Mouse (Mus musculus) intestine, postnatal 0 days (tissue): ENCODE measurements at regions not wholly inside any gene's neighbourhood (a gene's known extent, or its start where the extent isn't known, plus 50 kb on each side); places are given as distances from the start of the nearest gene placed in this dataset.

Experiments
- ATAC-seq: fragments of 200-750 bp; cut with Nextera tagmentation; 2 replicates; pipeline ENCODE4 v1.8.0; 2017; ENCODE audit warnings: mild to moderate bottlenecking, moderate TSS enrichment, moderate library complexity
- H3K27ac ChIP-seq: fragments of 300-500 bp; sonication (generic); 2 replicates; pipeline ENCODE4 v1.5.1; 2014; ENCODE audit warnings: mild to moderate bottlenecking, low read depth, low read length, moderate library complexity
- H3K27me3 ChIP-seq: fragments of 300-500 bp; sonication (generic); replicated peaks from 2 replicates; pipeline ENCODE4 v1.6.1; 2014; ENCODE audit warnings: low read length, mixed read lengths; ENCODE audit not compliant: control insufficient read depth, insufficient read depth
- H3K36me3 ChIP-seq: fragments of 300-500 bp; sonication (generic); 2 replicates; pipeline ENCODE4 v1.6.1; 2014; ENCODE audit warnings: mild to moderate bottlenecking, moderate library complexity; ENCODE audit not compliant: control insufficient read depth, insufficient read depth
- H3K4me1 ChIP-seq: fragments of 300-500 bp; sonication (generic); replicated peaks from 2 replicates; pipeline ENCODE4 v1.6.1; 2014; ENCODE audit warnings: antibody characterized with exemption, low read length, mixed read lengths; ENCODE audit not compliant: control insufficient read depth, insufficient read depth
- H3K4me2 ChIP-seq: fragments of 300-500 bp; sonication (generic); replicated peaks from 2 replicates; pipeline ENCODE4 v1.6.1; 2014; ENCODE audit warnings: low read depth, mild to moderate bottlenecking, moderate library complexity
- H3K4me3 ChIP-seq: fragments of 300-500 bp; sonication (generic); 2 replicates; pipeline ENCODE4 v1.5.1; 2014; ENCODE audit warnings: low read depth, low read length
- H3K9ac ChIP-seq: fragments of 300-500 bp; sonication (generic); 2 replicates; pipeline ENCODE4 v1.6.1; 2014; ENCODE audit warnings: mild to moderate bottlenecking, low read depth, low read length
- H3K9me3 ChIP-seq: fragments of 300-500 bp; sonication (generic); 2 replicates; pipeline ENCODE4 v1.6.1; 2016; ENCODE audit warnings: mixed run types; ENCODE audit not compliant: control insufficient read depth
- CTCF ChIP-seq: sonication (generic); IDR thresholded peaks from 2 replicates; pipeline ENCODE4 v1.5.1; 2016; ENCODE audit warnings: low read depth, mild to moderate bottlenecking, control low read depth, antibody characterized with exemption, moderate library complexity
- WGBS: fragments of 180-500 bp; shearing (Covaris S2); extraction: QIAGEN DNeasy Blood & Tissue Kit; methylation state at CpG from one replicate; pipeline ENCODE4 v1.1.7; 2014; 5-methylcytosine and 5-hydroxymethylcytosine counted together

DNA sequence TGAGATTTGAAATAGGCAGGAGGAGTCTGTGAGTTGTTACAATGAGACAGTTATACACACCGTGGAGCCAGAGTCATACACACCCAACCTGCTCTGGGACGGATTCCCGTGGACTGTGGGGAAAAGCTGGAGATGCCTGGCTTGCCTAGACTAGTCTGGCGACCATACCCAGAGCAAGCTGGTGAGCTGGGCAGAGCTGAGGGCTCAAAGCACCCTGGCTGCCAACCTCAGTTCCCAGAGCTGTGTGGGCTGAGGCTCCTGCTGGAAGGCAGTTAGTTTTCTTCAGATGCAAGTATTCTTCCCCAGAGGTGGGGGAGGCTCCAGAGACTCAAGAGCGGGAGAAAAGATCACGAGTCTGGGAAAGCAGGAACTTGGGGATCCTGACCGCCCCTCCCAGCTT, 247.9 kb upstream of the Stt3b start:
- Histone ChIP-seq H3K36me3 (no peaks in the 10 kb centered on the region), H3K9me3 (no peaks in the 10 kb centered on the region), H3K4me2 (no peak overlapping the region), H3K9ac (no peak overlapping the region), H3K27ac (no peak overlapping the region), H3K27me3 (no peaks in the 10 kb centered on the region), H3K4me3 (no peak overlapping the region), H3K4me1 (no peaks in the 10 kb centered on the region)
- TF ChIP-seq CTCF: no peak
- whole genome bisulfite sequencing: 87% methylated on average over 7 of the region's 7 CpGs
- ATAC-seq: no peak

DNA sequence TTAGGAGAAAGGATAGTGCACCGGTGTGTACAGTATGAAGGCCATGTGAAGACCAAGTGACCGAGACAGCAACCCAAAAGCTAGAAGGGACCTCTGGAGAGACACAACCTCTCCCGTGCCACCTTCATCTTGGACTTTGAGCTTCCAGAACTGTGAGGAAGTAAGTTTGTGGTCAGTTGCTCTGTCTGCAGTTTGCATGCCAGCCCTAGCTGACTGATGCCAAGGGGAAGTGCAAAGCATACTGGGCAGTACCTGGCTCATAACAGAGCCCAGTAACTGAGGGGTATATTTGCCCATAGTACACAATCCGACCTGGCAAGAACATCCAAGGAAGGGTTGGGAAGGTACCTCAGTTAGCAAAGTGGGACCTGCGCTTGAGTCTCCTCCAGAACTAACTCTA, 249.3 kb upstream of the Stt3b start:
- no peak overlapping the region for H3K9ac ChIP-seq
- ATAC-seq: no peak
- no peaks in the 10 kb centered on the region for H3K9me3 ChIP-seq
- H3K4me3 ChIP-seq: no peak overlapping the region
- no peaks in the 10 kb centered on the region for H3K4me1 ChIP-seq
- TF ChIP-seq CTCF: no peak
- no peaks in the 10 kb centered on the region for H3K27me3 ChIP-seq
- H3K36me3 ChIP-seq: no peaks in the 10 kb centered on the region
- 96% methylated on average over 5 of the region's 5 CpGs for WGBS
- no peak overlapping the region for H3K4me2 ChIP-seq
- no peak overlapping the region for H3K27ac ChIP-seq

DNA sequence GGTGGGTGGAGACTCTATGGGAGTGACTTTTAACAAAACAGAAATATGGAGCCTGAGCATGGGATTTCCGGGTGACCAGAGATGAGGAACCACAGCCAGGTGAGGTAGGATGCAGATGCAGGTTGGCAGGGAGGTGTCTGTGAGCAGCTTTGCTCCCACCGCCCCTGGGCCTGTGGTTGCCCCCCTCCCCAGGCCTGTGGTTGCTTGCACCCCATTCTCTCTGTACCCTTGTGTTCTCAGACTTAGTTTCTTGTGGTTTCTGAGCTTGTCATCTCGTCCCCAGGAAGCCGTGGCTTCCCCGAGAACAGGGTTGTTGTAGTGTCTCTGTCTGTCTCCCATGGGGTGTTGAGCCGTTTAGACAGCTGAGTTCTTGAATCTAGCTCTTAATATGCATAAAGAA, 251.0 kb upstream of the Stt3b start:
- H3K9me3 ChIP-seq: no peaks in the 10 kb centered on the region
- ATAC-seq: no peak
- H3K4me1 ChIP-seq: no peaks in the 10 kb centered on the region
- 89% methylated on average over 6 of the region's 6 CpGs for WGBS
- H3K4me3 ChIP-seq: no peak overlapping the region
- H3K27me3 ChIP-seq: no peaks in the 10 kb centered on the region
- TF ChIP-seq CTCF: no peak
- H3K4me2 ChIP-seq: no peak overlapping the region
- H3K9ac ChIP-seq: no peak overlapping the region
- no peaks in the 10 kb centered on the region for H3K36me3 ChIP-seq
- no peak overlapping the region for H3K27ac ChIP-seq

DNA sequence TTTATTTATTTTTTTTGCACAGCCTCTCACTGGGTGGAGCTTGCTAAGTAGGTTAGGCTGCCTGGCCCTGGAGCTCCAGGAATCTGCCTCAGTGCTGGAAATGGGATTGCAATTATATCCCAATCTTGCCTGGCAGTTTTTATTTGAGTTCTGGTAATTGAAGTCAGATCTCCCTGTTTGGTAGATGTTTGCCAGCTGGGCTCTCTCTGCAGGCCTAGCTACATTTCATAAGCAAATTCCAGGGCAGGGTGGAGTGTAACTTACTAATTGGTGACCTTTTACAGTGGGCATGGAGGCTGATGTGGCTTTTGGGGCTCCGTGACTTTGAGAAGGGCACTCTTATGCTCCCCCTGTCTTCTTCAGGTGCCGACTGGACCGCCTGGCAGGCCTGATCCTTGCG, 252.6 kb upstream of the Stt3b start:
- Histone ChIP-seq H3K9ac (no peak overlapping the region), H3K27ac (no peak overlapping the region), H3K4me2 (no peak overlapping the region), H3K27me3 (no peaks in the 10 kb centered on the region), H3K9me3 (no peaks in the 10 kb centered on the region), H3K36me3 (no peaks in the 10 kb centered on the region), H3K4me3 (no peak overlapping the region), H3K4me1 (no peaks in the 10 kb centered on the region)
- no peak for ATAC-seq
- 55% methylated on average over 4 of the region's 4 CpGs for WGBS
- no peak for TF ChIP-seq CTCF

DNA sequence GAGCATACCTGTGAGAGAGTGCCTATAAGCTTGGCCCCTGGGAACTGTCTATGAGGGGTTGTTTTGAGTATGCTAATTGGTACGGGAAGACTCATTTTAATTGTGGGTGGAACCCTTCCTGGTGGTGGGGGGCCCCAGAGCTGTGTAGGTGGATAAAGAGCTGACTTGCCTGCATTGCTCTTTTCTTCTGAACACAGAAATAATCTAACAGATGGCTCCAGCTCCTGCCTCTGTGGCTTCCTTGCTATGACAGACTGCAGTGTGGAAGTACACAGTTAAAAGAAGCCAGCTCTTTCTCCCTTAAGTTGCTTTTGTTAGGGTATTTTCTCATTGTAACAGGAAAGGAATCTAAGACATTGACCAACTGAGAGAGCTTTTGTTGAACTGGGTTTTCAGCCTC, 254.1 kb upstream of the Stt3b start:
- WGBS: 74% methylated on average over 1 of the region's 1 CpGs

DNA sequence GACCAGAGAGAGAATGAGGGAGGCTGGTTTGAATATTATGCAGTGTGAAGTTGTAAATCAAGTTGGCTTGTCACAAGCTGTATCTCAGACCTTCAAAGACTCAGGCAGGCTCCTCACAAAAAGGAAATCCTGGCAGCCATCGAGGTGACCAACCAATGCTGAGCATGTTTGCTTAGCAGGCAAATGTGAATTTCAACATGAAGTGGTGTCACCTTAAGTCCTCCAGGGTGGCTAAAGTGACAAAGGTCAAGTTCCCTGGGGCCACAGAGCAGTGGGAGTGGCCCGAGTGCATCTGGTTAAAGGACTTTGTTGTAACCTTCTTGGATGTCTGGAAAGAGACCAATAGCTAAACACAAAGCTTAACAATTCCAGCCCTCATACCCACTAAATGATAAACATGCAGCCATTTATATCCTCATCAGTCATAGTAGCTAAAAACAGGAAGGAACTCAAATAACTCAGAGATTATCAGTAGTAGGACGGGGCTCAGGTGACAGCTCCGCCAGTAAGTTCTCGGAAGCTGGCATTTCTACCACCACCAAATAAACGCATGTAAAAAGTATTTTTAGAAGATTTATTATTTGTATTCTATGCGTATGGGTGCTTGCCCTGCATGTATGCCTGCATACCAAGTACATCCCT, 258.6 kb upstream of the Stt3b start:
- Histone ChIP-seq H3K4me3 (no peak overlapping the region), H3K9me3 (no peaks in the 10 kb centered on the region), H3K4me2 (no peak overlapping the region), H3K36me3 (no peaks in the 10 kb centered on the region), H3K9ac (no peak overlapping the region), H3K27ac (no peak overlapping the region), H3K27me3 (no peaks in the 10 kb centered on the region), H3K4me1 (no peaks in the 10 kb centered on the region)
- no peak for ATAC-seq
- TF ChIP-seq CTCF: no peak
- 55% methylated on average over 7 of the region's 7 CpGs for WGBS

More for the DNA sequence above, 254.1 kb upstream of the Stt3b start:
- H3K4me2 ChIP-seq: no peak overlapping the region
- no peaks in the 10 kb centered on the region for H3K9me3 ChIP-seq
- no peaks in the 10 kb centered on the region for H3K4me1 ChIP-seq
- H3K4me3 ChIP-seq: no peak overlapping the region
- no peak overlapping the region for H3K9ac ChIP-seq
- no peaks in the 10 kb centered on the region for H3K27me3 ChIP-seq
- H3K36me3 ChIP-seq: no peaks in the 10 kb centered on the region
- ATAC-seq: no peak
- no peak overlapping the region for H3K27ac ChIP-seq
- TF ChIP-seq CTCF: no peak

DNA sequence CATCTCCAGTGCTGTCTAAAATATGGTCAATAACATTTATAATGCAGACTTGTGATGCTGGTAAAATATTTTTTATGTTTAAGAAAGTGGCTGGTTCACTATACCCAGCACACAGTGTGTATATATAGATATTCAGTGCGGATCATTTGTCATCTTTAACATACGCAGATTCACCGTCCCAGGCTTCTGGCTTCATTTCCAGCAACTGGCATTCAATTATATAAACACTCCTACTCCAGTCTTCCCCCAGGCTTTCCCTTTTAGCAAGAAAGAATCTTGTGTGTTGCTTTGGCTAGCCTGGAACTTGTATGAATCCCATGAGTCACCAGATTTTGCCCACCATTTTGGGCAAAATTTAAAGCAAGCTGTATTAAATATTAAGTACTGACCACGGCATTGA, 260.8 kb upstream of the Stt3b start:
- Histone ChIP-seq H3K36me3 (no peaks in the 10 kb centered on the region), H3K27me3 (no peaks in the 10 kb centered on the region), H3K4me1 (no peaks in the 10 kb centered on the region), H3K9me3 (no peaks in the 10 kb centered on the region), H3K4me3 (no peak overlapping the region), H3K4me2 (no peak overlapping the region), H3K9ac (no peak overlapping the region), H3K27ac (no peak overlapping the region)
- TF ChIP-seq CTCF: no peak
- ATAC-seq: no peak
- WGBS: 68% methylated on average over 4 of the region's 4 CpGs
